Mouse (Mus musculus) gonadal fat pad, adult 2 months (tissue): ENCODE data around the gene Tspan10. TPM values are rescaled to one million over a fixed set of nuclear protein-coding genes. Genes with fewer than 3 reads are reported as not detected.
"Not testable (repeated sequence)": the region's sequence is repeated elsewhere in the genome, so short reads cannot be mapped to it uniquely, and the experiment has no call there.

Source experiments
- DNase-seq: peaks from one replicate; pipeline ENCODE4 v3.0.0-alpha.2; 2012; ENCODE audit warnings: low read depth
- polyA plus RNA-seq: library from polyadenylated mRNA; depleted of rRNA; stranded (reverse); fragments of >200 nt; gene quantifications from 2 replicates; pipeline ENCODE4 v1.2.3, GENCODE M21; 2012; rRNA removed

Gene Tspan10
- polyA plus RNA-seq: not detected in 2 replicates

GRCm38 (mm10) chr11:120442344-120442743 is at the start of gene Tspan10:
Gene Tspan10, plus strand, starts transcription at chr11:120442644.
- no peak for DNase-seq

DNA sequence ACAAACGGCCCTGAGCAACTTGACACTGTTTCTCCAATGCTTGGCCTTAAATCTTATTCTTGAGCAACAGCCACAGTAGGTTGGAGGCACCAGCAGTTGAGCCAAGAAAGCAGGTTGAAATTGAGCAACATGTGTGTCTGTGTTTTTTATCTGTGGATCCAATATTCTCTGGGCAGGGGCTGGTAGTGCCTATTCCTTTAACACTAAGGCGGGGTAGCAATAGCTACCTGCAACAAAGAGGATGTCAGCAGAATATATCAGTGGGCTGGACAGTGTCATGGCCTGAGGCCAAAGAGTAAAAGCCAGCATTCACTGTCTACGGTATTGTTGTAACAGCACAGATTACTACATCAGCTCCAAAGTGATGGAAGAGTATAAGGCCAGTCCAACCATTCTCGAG is 46.8 kb upstream of the Tspan10 start:
- DNase-seq: peak; percentile 79

DNA sequence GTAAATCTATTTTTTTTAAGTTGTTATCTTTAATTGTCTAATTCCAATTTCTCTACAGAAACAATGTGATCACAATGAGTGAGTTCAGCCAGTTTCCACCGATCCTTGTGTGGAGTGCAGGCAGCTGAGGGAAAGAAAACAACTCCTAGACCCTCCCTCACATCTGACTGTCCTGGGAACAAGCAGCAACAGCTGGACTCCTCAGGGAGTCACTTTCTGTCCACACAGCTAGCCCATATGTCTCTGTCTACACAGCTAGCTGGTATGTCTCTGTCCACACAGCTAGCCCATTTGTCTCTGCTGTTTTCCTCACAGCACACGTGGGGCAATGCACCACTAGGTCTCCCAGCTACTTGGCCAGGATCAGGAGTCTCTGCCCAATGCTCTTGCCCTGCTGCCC is 44.8 kb upstream of the Tspan10 start:
- DNase-seq: no peak

DNA sequence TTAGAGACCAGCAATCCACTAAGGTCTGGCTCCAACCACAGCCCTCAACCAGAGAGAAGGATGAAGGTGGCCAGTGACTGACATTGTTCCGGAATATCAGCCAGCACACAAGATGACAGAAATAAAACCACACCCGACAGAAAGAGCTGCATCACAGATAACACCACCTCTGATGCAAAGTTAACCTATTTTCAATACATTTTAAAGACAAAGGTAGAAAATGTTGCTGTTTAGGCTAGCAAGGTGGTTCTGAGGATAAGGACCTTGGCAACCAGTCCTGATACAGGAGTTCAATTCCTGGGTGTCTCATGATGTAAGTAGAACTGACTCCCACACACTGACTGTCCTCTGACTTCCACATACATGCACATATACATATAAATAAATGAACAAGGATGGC is 43.1 kb upstream of the Tspan10 start:
- no peak for DNase-seq

DNA sequence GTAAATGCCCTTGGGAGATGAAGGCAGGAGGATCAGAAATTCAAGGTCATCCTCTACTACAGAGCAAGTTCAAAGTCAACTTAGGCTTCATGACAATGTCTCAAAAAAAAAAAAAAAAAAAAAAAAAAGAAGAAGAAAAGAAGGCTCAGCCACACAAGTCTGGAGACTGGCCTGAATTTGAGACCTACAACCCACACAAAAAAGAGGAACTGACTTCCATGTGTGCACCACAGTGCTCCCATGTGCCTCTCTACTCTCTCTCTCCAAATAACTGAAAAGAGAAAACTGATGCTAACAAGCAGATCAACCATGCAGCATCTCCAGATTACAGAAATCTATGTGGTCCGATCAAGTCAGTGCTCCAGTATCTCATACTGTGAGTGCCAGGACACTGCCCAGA is 37.6 kb upstream of the Tspan10 start:
- no peak for DNase-seq

- no peak for DNase-seq
These were observed 36.6 kb upstream of the Tspan10 start for GRCm38 (mm10) chr11:120405867-120406266.

DNA sequence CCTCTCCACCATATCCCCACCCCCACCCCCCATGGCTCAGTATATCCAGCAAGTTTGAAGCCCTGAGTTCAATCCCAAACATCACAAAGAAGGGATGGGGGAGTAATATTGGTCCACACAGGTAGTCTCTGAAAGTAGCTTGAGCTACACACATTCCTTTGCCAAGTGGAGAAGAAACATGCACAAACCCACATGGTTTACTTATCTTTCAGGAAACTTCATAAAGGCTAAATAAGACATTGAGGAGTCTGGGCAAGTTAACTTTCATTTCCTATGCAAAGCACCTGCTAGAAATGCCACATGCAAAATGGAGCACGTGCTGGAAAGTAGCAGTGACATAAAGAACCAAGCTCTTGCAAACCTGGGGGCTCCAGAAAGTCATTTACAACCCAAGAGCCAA is 36.0 kb upstream of the Tspan10 start:
- no peak for DNase-seq

DNA sequence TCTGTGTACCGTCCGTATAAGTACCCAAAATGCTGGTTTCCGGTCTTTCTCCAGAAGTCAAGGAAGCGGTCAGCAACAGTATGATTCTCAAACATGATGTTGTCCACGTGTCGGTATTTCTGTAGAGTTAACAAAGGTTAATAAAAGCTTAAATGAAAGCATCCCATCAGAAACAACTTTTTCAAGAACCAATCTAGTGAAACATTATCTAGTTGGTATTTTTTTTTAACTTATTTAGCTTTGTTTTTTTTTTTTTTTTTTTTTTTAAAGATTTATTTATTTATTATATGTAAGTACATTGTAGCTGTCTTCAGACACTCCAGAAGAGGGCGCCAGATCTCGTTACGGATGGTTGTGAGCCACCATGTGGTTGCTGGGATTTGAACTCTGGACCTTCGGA is 28.8 kb upstream of the Tspan10 start:
- DNase-seq: not testable (repeated sequence)

- no peak for DNase-seq
These were observed 24.6 kb upstream of the Tspan10 start for GRCm38 (mm10) chr11:120417852-120418251.

DNA sequence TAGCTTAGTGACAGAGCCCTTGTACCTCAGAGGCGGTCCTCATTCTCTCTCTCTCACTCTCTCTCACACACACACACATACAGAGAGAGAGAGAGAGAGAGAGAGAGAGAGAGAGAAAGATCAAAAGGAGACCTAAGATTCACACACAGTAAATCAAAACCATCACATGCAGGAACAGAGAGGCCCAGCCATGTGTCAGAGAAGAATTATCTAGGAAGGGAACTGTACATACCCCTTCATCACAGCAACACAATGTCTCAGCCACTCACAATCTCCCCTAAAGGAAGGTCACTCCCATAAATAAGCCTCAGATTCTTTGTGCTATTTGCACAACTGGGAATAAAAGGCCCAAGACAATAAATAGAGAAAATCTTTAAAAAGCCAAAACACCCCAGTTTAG is 23.9 kb upstream of the Tspan10 start:
- no peak for DNase-seq

DNA sequence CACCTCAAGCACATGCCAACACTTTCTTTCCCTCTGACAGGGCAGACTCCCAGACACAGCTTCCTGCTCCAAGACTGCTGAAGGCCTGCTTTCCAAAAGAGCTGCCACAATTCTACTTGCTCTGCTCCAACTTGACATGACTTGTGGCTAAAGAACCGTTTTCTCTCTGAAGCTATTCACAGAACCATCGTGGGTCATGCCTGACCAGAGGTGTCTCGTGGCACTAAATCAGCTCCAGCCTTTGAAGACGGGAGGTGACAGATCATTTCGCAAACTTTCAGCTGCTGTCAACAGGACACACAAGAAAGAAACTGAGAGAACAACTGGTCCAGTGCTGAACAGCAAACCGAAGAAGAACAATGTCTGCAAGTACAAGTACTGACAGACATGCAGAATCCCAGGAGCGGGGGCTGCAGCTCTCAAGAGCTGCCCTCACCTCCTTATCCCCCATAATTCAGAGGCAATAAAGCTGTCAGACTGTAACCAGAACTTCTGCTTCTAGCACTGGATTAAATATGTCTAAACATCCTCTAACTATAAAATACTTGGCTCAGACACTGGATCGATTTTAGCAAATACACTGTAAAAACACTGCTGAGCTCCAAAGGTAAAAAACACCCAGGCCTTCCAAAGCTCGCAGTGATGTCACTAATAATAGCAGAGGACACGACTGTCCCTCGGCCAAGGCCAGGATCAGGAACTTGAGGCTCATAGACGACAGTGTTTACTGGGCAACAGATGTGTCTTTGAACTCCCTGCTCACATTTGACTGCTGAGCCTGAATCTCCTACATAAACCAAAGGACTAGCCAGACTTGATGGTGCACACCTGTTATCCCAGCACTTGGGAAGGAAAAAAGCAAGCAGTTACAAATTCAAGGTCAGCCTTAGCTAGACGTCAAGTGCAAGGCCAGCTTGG is 19.5 kb upstream of the Tspan10 start:
- DNase-seq: peak; percentile 65

GRCm38 (mm10) chr11:120423569-120424295 is 18.7 kb upstream of the Tspan10 start:
- DNase-seq: no peak

GRCm38 (mm10) chr11:120426727-120427126 is 15.7 kb upstream of the Tspan10 start:
- no peak for DNase-seq

GRCm38 (mm10) chr11:120437152-120437856 is 5.1 kb upstream of the Tspan10 start, which contains the start of gene Nploc4:
Gene Nploc4, minus strand, starts transcription at chr11:120437708.
- DNase-seq: no peak

- DNase-seq: no peak
These were observed 4.5 kb upstream of the Tspan10 start for GRCm38 (mm10) chr11:120437857-120438385.

- DNase-seq: no peak
These were observed 379 bp downstream of the Tspan10 start for GRCm38 (mm10) chr11:120442765-120443280.

- DNase-seq: no peak
These were observed 1.7 kb downstream of the Tspan10 start for GRCm38 (mm10) chr11:120444106-120444505.

DNA sequence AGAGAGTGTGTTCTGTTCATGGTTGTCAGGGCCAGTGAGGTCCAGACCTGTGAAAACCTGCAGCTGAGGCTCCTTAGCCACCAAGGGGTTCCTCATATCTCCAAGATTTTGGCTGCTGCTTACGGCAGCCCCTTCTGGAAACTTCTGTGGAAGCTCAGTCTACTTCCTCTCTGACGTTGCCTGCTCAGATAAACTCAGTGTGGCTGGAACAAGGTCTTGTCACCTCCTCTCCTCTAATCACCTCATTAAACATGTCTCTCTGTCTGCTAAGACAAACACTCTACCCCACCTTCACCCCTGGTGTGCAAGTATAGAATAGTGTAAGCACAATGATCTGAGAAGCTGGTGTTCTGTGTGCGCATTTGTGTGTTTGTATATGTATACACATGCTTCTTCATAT is 3.0 kb downstream of the Tspan10 start:
- no peak for DNase-seq

- DNase-seq: no peak
These were observed 4.7 kb downstream of the Tspan10 start for GRCm38 (mm10) chr11:120447179-120447578.

GRCm38 (mm10) chr11:120452246-120452645 is 9.8 kb downstream of the Tspan10 start:
- DNase-seq: no peak

GRCm38 (mm10) chr11:120453306-120453705 is 10.9 kb downstream of the Tspan10 start, which contains the start of gene Pde6g:
Gene Pde6g, minus strand, starts transcription at chr11:120453500.
- DNase-seq: no peak

DNA sequence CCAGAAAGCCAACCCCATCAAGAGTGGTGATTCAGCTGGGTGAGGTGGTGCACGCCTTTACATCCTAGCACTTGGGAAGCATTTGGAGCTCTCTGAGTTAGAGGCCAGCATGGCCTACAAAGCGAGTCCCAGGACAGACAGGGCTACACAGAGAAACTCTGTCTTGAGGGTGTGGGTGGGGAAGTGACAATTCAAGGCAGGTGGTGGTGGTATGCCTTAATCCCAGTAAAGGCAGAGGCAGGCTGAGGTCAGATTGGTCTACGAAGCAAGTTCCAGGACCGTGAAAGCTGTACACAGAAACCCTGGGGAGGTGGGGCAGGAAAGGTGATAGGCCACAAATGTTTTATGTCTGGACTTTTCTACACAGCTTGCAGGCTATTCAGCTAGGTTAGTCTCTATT is 12.5 kb downstream of the Tspan10 start:
- no peak for DNase-seq
